Mouse (Mus musculus) myocyte (in vitro differentiated cells): ENCODE results near the gene Vmn1r44. TPM values are rescaled to one million over a fixed set of nuclear protein-coding genes. Genes with fewer than 3 reads are reported as not detected.

Source experiments
- H3K27me3 ChIP-seq: one replicate; pipeline ENCODE4 v1.6.1; 2011; ENCODE audit not compliant: control insufficient read depth, insufficient read depth, insufficient read length
- H3K36me3 ChIP-seq: one replicate; pipeline ENCODE4 v1.6.1; 2011; ENCODE audit not compliant: control insufficient read depth, insufficient read depth
- H3K4me2 ChIP-seq: one replicate; pipeline ENCODE4 v1.6.1; 2011; ENCODE audit warnings: low read depth, control low read depth
- H3K4me3 ChIP-seq: one replicate; pipeline ENCODE4 v1.5.1; 2011; ENCODE audit warnings: mild to moderate bottlenecking, control low read depth, moderate library complexity
- H3K79me2 ChIP-seq: one replicate; pipeline ENCODE4 v1.6.1; 2011; ENCODE audit not compliant: control insufficient read depth, insufficient read depth
- H3ac ChIP-seq: one replicate; pipeline ENCODE4 v1.6.1; 2011; ENCODE audit not compliant: control insufficient read depth, insufficient read length
- POLR2AphosphoS2 ChIP-seq: IDR thresholded peaks from one replicate; pipeline ENCODE4 v1.6.1; 2011; ENCODE audit warnings: low read depth, control low read depth; ENCODE audit not compliant: insufficient read length
- REST ChIP-seq: IDR thresholded peaks from one replicate; pipeline ENCODE4 v1.6.1; 2011; ENCODE audit warnings: mild to moderate bottlenecking, control low read depth, moderate library complexity; ENCODE audit not compliant: insufficient read depth, insufficient read length
- polyA plus RNA-seq: library from polyadenylated mRNA; unstranded; fragments of >200 nt; fragmentation: generic; extraction: Trizol; gene quantifications from one replicate; pipeline ENCODE4 v1.2.1, GENCODE M21; 2012; ENCODE audit warnings: missing spikeins

Vmn1r44 gene
- polyA plus RNA-seq, 1 experiment: not detected

DNA sequence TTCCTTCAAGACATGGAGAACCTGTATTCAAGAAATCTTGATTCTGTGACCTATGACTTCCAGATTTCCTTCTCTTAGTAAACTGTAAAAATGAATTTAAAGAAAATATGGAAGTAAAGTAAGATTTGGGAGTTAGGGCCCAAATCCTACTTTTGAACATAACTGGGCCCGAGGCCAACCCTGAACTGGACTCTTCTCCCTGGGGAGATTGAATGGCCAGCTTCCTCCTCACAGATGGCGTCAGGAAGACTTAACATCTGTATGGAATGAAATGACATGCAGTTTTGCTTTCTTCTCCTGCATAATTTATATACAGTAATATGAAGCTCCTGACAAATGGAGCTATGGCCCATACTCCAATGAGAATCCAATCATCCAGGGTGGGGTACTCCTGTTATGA lies 57.5 kb downstream of the Vmn1r44 start:
- no peak overlapping the region for H3K4me2 ChIP-seq
- H3K36me3 ChIP-seq: no peaks in the 10 kb centered on the region
- TF ChIP-seq REST (no peak), POLR2AphosphoS2 (no peak)
- H3K79me2 ChIP-seq: no peaks in the 10 kb centered on the region
- H3K4me3 ChIP-seq: no peak overlapping the region
- H3ac ChIP-seq: no peak overlapping the region
- H3K27me3 ChIP-seq: no peaks in the 10 kb centered on the region

Other genes starting within 250 kb of the Vmn1r44 start
- 9.5 TPM for gene Txnrd3, start 239.7 kb upstream of the Vmn1r44 start, polyA plus RNA-seq
- gene Vmn1r40, start 176.1 kb upstream of the Vmn1r44 start, polyA plus RNA-seq: not detected
- gene Vmn1r41, start 142.9 kb upstream of the Vmn1r44 start, polyA plus RNA-seq: not detected
- 0.02 TPM for gene Vmn1r42, start 7.2 kb upstream of the Vmn1r44 start, polyA plus RNA-seq
- 0.04 TPM for gene Vmn1r43, start 7.2 kb upstream of the Vmn1r44 start, polyA plus RNA-seq
- gene Vmn1r45, start 56.9 kb downstream of the Vmn1r44 start, polyA plus RNA-seq: not detected
- not detected for gene Vmn1r46, start 85.7 kb downstream of the Vmn1r44 start, polyA plus RNA-seq
- gene Vmn1r47, start 132.5 kb downstream of the Vmn1r44 start, polyA plus RNA-seq: not detected
- gene Vmn1r48, start 153.2 kb downstream of the Vmn1r44 start, polyA plus RNA-seq: not detected
- gene Vmn1r49, start 194.8 kb downstream of the Vmn1r44 start, polyA plus RNA-seq: not detected
- gene Vmn1r50, start 217.8 kb downstream of the Vmn1r44 start, polyA plus RNA-seq: not detected
- gene Vmn1r51, start 238.9 kb downstream of the Vmn1r44 start, polyA plus RNA-seq: not detected